Mouse (Mus musculus): ENCODE measurements around the gene Cd209a.
"Not testable (repeated sequence)": the region's sequence is repeated elsewhere in the genome, so short reads cannot be mapped to it uniquely, and the experiment has no call there.

The Cd209a gene

GRCm38 (mm10) chr8:3748761-3749160 lies at the start of gene Cd209a:
Gene Cd209a, minus strand, starts transcription at chr8:3748984.
- no peak for DNase-seq (ENCODE audit: extremely low spot score)

GRCm38 (mm10) chr8:3768641-3769040 lies 19.9 kb upstream of the Cd209a start:
- DNase-seq (ENCODE audit: extremely low spot score) = not testable (repeated sequence)

DNA sequence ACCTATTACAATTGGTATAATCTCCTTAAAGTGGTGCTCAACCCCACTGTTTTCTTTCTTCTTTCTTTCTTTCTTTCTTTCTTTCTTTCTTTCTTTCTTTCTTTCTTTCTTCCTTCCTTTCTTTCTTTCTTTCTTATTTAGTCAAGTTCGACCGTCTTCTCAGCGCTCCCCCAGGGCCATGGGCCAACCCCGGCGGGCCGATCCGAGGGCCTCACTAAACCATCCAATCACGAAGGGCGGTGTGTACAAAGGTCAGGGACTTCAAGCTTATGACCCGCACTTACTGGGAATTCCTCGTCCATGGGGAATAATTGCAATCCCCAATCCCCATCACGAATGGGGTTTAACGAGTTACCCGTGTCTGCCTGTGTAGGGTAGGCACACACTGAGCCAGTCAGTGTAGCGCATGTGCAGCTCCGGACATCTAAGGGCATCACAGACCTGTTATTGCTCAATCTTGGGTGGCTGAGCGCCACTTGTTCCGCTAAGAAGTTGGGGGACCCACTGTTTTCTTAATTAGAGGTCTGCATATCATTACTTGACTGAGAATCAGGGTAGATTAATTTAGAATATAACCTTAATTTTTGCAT lies 5.6 kb upstream of the Cd209a start:
- peak; percentile 100 for DNase-seq (ENCODE audit: extremely low spot score)

DNA sequence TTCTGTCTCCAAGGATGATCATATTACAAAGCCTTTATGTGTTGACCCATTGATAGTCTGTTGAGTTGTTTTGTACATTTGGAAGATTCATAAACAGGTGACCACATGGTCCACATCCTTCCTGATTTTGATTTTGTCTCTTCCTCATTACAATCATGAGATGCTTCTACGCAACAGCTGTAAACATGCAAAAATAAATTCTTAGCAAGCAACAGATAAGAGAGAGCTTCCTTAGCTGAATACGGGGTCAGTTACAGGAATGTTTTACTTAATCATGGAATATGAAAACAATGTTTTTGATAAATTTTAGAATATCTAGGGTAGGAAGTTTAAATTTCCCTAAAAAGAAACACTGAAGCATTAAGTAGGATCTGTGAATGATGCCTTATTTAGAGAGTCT lies 11.8 kb downstream of the Cd209a start:
- no peak for DNase-seq (ENCODE audit: extremely low spot score)

DNA sequence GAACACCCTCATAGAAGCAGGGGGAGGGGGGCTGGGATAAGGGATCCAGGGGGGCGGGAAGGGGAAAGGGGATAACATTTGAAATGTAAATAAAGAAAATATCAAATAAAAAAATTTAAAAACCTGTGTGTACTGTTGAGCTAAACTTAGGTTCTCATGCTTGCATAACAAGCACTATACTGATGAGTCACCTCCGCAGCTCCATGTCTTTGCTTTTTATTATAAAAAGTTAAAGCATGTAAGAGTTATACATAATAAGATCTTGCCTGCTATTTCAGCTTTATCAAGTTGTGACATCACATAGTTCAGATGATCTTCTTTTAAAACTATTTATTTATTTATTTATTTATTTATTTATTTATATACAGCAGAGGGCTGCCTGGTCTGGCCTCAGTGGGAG lies 13.2 kb downstream of the Cd209a start:
- DNase-seq (ENCODE audit: extremely low spot score) = no peak

GRCm38 (mm10) chr8:3734084-3734483 lies 14.7 kb downstream of the Cd209a start:
- no peak for DNase-seq (ENCODE audit: extremely low spot score)

DNA sequence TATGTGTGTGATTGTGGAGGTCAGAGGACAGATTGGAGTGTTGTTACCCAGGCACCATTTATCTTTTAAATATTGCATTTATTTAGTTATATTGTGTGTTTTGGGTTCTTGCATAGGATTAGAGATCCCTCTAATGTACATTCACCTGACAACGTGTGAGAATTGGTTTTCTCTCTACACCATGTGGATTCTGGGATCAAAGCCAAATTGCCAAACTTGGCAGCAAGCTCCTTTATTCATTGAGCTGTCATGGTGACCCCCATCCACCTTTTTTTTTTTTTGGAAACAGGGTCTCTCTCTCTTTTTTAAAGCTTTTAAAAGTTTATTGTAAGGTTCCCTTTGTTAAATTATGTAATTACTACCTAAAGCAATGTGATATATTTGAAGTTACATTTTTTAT lies 27.7 kb downstream of the Cd209a start:
- no peak for DNase-seq (ENCODE audit: extremely low spot score)

DNA sequence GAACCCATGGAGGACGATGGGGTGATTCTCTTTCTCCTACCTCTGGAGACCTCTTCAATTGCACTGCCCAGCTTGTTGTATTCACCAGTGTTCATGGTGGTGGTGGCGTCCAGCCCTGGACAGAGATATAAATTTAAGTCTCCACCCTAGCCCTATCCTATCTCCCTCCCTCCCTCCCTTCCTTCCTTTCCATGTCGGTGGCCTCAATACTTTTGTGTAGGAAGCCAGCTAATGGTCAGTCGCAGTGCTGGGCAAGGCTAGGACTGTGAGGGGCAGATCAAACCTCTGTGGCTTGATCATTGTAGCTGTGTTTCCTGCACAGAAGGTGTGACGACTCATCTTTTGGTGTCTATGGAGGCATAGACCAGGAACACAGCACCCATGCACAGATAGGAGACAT lies 28.2 kb downstream of the Cd209a start, which contains the start of gene Clec4g:
Gene Clec4g (minus strand): TSS at position 101 of the 400 bp plus-strand sequence.
- no peak for DNase-seq (ENCODE audit: extremely low spot score)

DNA sequence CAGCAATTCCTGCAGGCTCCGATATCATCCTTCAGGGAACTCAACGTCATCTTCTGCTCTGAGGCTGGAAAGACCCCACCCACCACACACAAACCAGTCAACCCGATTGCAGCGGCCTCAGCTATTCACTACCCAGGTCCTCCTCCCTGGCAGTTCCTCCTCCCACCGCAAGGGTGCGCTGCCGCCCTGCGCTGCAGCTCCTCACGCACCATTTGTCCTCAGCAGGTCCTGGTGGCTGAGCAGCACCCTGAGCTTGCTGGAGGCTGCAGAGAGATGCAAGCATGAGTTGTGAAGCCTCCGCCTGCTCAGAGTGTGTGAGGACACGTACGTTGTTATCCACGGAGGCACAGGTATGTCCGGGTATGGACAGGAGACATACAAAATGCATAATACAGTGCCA lies 30.2 kb downstream of the Cd209a start:
- peak; percentile 64 for DNase-seq (ENCODE audit: extremely low spot score)

DNA sequence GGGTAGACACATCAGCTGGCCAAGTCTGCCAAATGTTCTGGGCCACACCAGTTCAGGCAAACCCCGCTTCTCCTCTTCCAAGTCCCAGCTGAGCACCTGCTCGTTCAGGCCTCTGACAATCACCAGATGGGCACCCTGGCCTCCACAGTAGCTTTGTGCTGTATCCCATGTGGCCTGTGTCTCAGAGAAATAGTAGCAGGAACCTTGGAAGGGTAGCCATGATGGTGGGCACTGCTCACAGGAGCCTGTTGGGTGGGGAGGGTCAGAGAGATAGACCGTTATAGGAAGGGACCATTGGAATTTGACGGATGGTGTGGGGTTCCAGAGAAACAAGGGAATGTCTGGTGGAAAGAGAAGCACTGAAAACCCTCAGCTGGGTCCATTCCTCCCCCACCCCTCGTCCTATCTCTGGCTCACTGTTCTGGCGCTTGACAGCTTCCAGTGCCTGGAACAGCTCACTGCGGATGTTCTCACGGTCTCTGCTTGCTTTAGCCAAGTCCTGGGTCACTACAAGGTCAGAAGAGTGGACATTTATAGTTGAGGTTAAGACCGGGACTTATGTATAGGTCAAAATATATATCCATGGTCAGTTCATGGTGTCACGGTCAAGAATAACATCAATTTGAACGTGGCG lies 31.3 kb downstream of the Cd209a start:
- no peak for DNase-seq (ENCODE audit: extremely low spot score)

- DNase-seq (ENCODE audit: extremely low spot score) = no peak
Observed at GRCm38 (mm10) chr8:3711646-3712045, 37.1 kb downstream of the Cd209a start.

- no peak for DNase-seq (ENCODE audit: extremely low spot score)
Observed at GRCm38 (mm10) chr8:3710312-3710711, 38.5 kb downstream of the Cd209a start.

DNA sequence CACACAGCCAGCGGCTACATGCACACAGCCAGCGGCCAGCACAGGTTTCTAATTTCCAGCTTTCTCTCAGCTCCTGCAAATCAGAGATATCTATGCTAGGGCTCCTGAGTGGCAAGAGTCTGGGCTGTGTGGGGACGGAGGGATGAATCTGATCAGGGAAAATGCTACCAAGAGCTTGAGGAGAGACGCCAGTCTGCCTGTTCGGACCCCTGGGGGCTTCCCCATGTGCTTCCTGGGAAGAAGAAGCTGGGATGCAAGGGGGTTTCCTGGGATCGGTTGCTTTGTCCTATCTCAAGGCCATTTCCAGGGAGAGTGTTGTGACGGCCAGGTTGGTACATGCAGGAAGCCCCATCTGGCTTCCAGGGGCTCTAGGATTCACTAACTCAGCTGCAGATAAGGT lies 41.2 kb downstream of the Cd209a start:
- no peak for DNase-seq (ENCODE audit: extremely low spot score)

GRCm38 (mm10) chr8:3705711-3706110 lies 43.1 kb downstream of the Cd209a start:
- DNase-seq (ENCODE audit: extremely low spot score) = no peak

DNA sequence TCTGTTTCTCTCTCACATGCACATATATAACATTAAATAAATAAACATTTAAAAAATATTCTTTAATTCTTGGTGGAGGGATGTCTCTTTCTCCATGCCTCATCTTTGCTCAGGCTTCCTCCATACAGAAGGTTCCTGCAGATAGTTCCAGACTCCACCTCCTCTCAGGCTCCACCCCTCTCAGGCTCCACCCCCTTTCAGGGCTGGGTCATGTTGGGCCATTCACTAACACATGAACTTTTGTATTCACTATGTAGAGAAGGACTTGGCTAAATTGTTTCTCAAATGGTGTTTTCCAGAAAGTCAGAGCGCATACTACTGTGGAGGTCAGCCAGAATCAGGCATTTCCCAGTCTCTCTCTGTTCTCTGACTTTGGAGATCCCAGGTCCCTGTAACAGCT lies 47.3 kb downstream of the Cd209a start:
- no peak for DNase-seq (ENCODE audit: extremely low spot score)

DNA sequence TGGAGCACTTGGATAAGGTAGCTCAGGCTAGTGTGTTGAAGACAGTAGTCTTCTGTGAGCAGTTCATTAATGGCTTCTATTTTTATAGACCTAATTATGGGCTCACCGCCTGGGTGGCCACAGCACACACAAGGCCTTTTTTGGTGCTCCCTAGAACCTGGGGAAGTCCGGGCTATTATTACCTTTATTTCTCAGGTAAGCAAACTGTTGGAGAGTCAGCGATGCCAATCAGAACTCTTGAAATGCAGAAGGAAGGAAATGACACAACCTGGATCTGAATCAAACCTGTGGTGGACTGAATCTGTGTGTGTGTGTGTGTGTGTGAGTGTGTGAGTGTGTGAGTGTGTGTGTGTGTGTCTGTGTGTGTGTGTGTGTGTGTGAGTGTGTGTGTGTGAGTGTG lies 54.7 kb downstream of the Cd209a start, which contains the start of gene Fcer2a:
Gene Fcer2a (minus strand): TSS at position 55 of the 400 bp plus-strand sequence.
- no peak for DNase-seq (ENCODE audit: extremely low spot score)

Measured in embryo, embryonic 9.5 days (tissue).